Mouse (Mus musculus): ENCODE measurements around the gene Foxp2. TPM values are rescaled to one million over a fixed set of nuclear protein-coding genes. Genes with fewer than 3 reads are reported as not detected.
A peak's percentile ranks its signal among the peaks of the same experiment; 100 is the strongest.

Gene Foxp2
- total RNA-seq (2021) = 1 to 10 TPM; 2.8 to 4.9 TPM
- long read RNA-seq, experiment 1 = 0 reads
- long read RNA-seq, experiment 2 = 0 reads

- DNase-seq = peak; percentile 59
Measured at GRCm38 (mm10) chr6:14901183-14901970, at the start of gene Foxp2. Gene Foxp2 (plus strand): TSS chr6:14901349.

DNA sequence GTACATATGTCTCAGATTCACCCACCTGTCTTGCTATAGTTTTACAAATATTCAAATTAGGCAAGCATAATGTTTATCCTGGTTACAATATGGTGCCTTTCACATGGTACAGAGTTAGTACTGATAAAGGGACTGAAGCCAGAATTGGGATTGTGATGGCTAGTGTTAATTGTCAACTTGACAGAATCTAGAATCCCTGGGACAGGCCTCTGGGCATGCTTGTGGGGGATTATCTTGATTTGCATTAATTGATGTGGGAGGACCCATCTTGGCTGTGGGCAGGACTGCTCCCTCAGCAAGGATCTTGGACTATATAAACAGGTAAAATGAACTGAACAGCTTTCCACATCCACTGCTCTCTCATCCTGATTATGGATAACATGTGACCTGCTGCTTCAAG, 15.9 kb upstream of the Foxp2 start:
- DNase-seq = no peak

GRCm38 (mm10) chr6:14897028-14897427, 4.1 kb upstream of the Foxp2 start:
- DNase-seq = no peak

DNA sequence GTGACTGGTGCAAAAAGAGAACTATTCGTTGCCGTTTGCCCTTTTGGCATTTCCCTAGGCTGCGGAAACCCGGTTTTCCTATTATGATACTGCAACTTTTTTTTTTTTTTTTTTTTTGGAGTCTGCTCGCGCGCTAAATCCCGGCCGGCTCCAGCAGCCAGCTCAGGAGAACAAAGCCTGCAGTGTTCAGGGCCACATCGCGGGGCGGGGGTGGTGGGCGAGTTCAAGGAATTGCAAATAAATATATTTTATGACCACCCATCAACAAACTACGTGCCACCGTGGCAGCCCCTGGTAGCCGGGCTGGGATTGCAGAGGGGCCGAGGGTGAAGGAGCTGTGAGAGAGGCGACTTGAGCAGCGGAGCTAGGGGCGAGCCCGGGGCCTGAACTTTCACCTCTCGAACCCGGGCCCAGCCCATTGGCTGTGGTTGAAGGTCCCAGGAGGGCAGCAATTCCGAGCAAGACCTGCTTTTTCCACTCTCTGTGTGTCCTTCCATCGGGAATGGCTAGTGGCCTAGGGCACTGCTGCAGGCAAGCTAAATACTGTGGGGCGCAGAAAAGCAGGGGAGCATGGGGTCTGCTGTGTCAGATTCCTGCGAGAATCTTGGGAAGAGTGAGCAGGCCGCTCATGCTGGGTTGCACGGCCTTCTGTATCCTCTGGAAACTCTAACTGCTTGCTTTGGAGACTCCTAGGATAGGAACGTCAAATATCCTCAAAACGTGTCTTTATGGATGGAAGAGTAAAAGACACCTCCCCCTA, 2.9 kb upstream of the Foxp2 start:
- DNase-seq = peak; percentile 15

- DNase-seq = peak; percentile 9
Measured at GRCm38 (mm10) chr6:14899021-14899610, 2.0 kb upstream of the Foxp2 start.

- peak; percentile 13 for DNase-seq
Measured at GRCm38 (mm10) chr6:14899936-14900578, 1.1 kb upstream of the Foxp2 start.

DNA sequence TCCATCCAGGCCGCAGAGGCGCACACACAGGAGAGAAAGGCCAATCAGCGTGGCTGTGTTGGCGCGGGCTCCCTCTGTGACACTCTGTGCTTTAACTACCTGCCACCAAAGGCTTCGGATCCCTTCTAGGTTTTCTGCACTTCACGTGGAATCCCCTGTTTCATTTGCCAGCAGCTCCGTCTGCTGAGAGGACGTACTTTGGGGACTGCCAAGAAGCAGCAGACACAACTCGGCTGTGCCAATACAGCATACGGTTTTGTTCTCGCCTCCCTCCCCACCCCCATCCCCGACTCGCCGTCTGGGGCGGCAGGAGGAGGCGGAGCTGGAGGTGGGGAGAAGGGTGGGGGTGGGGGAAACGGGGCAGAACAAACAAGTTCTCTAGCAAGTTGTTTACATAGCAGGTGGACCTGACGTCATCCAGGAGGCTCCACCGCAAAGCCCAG, 549 bp upstream of the Foxp2 start:
- peak; percentile 45 for DNase-seq

DNA sequence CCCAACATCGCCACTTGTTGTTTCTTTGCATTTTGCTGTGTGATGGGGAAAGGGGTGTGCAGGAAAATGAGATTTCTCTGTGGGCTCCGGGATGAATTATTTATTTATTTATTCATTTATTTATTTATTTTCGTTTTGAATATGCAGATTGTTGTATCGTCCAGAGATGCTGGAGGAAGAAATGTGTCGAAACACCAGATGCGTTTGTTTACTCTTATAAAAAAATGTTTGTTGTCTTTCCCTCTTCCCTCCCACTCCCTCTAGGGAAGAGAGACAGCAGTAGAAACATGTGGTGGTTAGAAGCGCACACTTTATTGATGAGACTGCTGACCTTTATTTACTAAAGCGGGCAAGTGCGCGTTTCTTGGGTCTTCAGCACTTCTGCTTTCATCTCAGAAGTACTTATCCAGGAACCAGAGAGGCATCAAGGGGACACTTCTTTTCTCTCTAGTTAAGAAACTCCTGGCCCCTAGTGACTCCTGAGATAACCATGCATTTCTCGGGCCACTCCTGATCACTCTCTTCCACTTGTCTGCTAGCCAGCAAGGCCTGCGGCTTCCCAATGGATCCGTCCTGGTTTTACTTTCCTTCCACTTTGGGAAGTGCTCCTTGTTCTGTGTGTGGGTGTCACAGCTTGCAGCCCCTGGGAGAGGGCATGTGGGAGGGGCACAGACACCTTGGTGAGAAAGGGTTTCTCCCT, 972 bp downstream of the Foxp2 start:
- no peak for DNase-seq

- no peak for DNase-seq
Measured at GRCm38 (mm10) chr6:14903271-14903965, 2.3 kb downstream of the Foxp2 start.

GRCm38 (mm10) chr6:14915066-14915465, 13.9 kb downstream of the Foxp2 start:
- no peak for DNase-seq

- DNase-seq = no peak
Measured at GRCm38 (mm10) chr6:14922704-14923103, 21.6 kb downstream of the Foxp2 start.

GRCm38 (mm10) chr6:14924976-14925489, 23.9 kb downstream of the Foxp2 start:
- DNase-seq = no peak

- no peak for DNase-seq
Measured at GRCm38 (mm10) chr6:14951060-14951459, 49.9 kb downstream of the Foxp2 start.

- DNase-seq = no peak
Measured at GRCm38 (mm10) chr6:14952731-14953130, 51.6 kb downstream of the Foxp2 start.

- no peak for DNase-seq
Measured at GRCm38 (mm10) chr6:14977042-14977441, 75.9 kb downstream of the Foxp2 start.

DNA sequence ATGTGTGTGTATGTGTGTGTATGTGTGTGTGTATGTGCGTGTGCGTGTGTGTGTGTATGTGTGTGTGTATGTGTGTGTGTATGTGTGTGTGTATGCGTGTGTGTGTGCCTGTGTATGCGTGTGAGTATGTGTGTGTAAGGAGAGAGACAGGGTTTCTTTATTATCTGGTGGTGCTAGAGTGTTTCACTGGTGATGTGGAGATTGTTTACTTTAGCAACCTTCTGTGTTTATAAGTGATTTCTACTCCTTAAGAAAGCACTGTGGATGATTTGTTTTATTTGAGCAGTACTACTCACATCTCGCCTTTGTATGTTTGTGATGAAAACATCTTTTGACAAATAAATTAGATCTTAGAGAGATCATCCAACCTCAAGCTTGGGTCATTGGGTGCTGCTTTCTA, 77.1 kb downstream of the Foxp2 start:
- no peak for DNase-seq

DNA sequence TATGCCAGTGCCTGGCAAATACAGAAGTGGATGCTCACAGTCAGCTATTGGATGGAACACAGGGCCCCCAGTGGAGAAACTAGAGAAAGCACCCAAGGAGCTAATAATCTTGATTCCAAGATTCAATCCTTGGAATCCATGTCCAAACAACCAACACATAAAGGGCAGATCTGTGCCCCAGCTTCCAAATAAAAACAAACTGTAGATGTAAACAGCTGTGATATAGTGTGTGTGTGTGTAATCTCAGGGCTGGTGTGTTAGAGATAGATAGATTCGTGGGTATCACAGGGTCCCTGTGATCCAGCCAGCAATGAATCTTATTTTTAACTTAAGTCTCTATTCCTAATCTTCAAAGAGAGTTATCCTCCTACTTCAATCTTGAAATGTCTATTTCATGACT, 107.0 kb downstream of the Foxp2 start:
- DNase-seq = no peak

DNA sequence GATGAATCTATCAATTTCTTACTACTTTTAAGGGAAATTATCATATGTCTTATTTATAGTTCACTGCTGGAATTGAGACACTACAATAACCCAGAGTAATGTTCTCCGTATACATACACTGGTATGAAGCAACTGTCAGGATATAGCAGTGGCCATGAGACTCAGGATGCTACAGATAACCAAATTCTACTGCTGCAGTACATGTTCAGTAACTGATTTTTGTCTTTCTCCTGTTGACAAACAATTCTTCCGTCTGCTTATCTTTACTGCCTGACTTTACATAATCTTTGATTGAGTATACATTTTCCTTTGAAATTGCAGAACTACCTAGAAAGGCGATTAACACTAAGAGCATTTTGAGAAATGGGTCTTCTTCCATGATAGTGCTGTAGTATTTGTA, 127.3 kb downstream of the Foxp2 start:
- no peak for DNase-seq

- DNase-seq = no peak
Measured at GRCm38 (mm10) chr6:15029446-15030125, 128.4 kb downstream of the Foxp2 start.

- no peak for DNase-seq
Measured at GRCm38 (mm10) chr6:15063246-15063645, 162.1 kb downstream of the Foxp2 start.
